Mouse (Mus musculus) left cerebral cortex, adult 18-20 months (tissue): ENCODE measurements around the gene Poln. TPM values are rescaled to one million over a fixed set of nuclear protein-coding genes. Genes with fewer than 3 reads are reported as not detected.
A peak's percentile ranks its signal among the peaks of the same experiment; 100 is the strongest.

Experiments
- DNase-seq, 2 experiments: peaks; one replicate each; pipeline ENCODE4 v3.0.0; 2021 to 2022; ENCODE audit warnings: low spot score in 2 of 2, mixed read lengths in 1 of 2
- total RNA-seq, 2 experiments: library from RNA; stranded (reverse); gene quantifications; 2 replicates each; pipeline ENCODE4 v1.2.3; 2021

Gene Poln
- total RNA-seq, 2 experiments from 2014 or later, result 1.6 TPM

GRCm38 (mm10) chr5:34186961-34187391 lies 17.7 kb upstream of the Poln start:
- peak; percentile 31 to 65 for DNase-seq

DNA sequence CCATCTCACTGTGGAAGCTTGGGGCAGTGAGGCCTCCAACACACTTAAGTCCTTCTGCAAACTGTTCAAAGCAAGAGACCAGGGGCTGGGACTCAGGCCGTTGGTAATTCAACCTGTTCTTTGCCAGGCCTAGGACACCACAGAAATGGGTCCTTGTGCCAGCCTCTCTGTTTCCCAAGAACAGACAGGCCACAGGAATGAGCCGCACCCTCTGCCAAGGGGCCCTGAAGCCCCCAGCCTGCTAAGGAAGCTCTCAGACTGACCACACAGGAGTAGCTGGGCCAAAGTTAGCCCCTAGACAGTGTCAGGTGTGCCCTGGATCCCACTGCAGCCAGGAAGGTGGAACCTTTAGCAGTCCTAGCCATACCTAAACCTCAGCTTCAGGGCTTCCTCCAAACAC lies 17.1 kb upstream of the Poln start:
- DNase-seq, result no peak

DNA sequence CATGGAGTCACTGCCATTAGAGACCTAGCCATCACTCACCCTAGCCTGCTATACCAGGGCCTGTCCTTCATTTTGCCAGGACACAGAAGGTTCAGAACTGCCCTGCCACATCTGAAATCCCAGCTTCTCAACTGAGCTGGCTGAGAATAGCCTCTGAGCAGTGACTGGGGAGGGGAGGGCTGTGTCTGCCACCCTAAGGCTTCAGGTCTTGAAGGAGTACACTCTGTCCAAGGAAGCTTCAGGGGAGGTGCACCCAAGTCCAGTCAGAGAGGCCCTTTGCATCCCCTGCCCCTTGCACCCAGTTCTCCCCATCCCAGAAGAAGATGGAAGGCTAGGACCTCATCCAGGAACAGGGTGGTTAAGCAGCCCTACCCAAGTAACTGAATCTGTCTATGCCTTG lies 16.5 kb upstream of the Poln start:
- no peak for DNase-seq

DNA sequence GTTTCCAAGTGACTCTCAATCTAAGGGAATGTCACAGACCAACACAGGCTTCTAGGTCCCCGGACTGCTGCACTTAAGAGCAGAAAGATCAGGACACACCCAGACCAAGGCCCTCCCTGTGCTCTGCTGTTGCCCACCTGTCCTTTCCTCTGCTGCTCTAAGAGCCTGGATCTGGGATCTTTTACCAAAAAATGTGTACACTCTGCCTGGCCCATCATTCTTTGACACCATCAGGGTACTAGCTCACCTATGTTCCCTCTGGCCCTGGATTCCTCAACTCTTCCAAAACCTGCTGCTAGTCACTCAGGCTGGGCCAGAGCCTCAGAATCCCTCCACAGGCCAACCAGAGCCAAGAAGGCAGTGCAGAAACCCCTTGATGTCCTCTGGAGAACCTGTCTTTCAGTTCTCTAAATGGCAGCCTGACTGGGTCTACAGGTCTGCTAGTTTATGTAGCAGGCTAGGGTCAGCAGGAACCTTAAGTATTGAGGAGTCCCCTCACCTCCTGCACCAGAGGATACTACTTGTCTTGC lies 15.9 kb upstream of the Poln start:
- no peak for DNase-seq

- peak in 1 of 2 experiments; percentile 1 for DNase-seq
Observed at GRCm38 (mm10) chr5:34183976-34184375, 14.7 kb upstream of the Poln start.

- DNase-seq, result peak; percentile 6 to 23
Observed at GRCm38 (mm10) chr5:34183156-34183880, 14.1 kb upstream of the Poln start.

- DNase-seq, result peak; percentile 1
Observed at GRCm38 (mm10) chr5:34182486-34182885, 13.2 kb upstream of the Poln start.

- no peak for DNase-seq
Observed at GRCm38 (mm10) chr5:34177821-34178220, 8.6 kb upstream of the Poln start.

DNA sequence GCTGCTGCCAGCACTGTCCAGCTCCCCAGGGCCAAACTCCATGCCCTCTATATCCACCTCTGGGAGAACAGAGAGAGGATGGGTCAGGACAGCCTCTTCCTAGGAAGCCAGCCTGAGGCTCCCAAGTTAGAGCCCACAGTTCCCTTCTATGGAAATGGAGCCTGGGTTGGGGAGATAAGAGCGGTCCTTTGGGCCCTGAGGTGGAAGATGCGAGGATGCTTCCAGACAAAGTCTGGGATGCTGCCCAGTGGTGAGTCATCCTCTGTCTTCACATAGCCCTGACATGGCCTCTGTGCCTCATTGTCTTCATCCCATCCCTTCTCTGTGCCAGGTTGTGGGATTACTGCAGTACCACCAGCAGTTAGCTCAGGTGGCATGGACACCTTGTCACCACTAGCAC lies 7.8 kb upstream of the Poln start:
- peak in 1 of 2 experiments; percentile 1 for DNase-seq

GRCm38 (mm10) chr5:34176691-34177090 lies 7.4 kb upstream of the Poln start:
- peak in 1 of 2 experiments; percentile 1 for DNase-seq

GRCm38 (mm10) chr5:34175403-34175694 lies 6.1 kb upstream of the Poln start:
- DNase-seq, result peak in 1 of 2 experiments; percentile 1

- DNase-seq, result peak in 1 of 2 experiments; percentile 1
Observed at GRCm38 (mm10) chr5:34174550-34175402, 5.5 kb upstream of the Poln start.

- peak in 1 of 2 experiments; percentile 2 for DNase-seq
Observed at GRCm38 (mm10) chr5:34174021-34174420, 4.8 kb upstream of the Poln start.

- DNase-seq, result no peak
Observed at GRCm38 (mm10) chr5:34170726-34171125, 1.5 kb upstream of the Poln start.

DNA sequence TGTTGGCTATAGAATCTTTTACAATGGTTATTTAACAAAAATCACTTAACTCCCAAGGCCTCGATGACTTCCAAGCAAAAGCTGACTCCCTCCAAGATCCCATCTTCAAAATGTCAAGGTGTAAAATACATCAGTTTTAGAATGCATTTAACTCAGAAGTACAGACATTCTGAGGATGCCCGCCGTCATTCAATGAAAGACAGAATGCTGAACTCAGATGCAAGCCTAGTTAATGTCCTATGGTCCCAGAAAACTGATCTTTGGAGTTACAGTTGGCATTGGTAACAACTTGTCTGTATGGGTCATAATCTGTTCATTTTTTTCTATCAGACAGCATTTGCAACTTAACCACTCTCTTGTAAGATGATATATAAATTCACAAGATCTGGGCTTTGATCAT lies 706 bp upstream of the Poln start:
- no peak for DNase-seq

DNA sequence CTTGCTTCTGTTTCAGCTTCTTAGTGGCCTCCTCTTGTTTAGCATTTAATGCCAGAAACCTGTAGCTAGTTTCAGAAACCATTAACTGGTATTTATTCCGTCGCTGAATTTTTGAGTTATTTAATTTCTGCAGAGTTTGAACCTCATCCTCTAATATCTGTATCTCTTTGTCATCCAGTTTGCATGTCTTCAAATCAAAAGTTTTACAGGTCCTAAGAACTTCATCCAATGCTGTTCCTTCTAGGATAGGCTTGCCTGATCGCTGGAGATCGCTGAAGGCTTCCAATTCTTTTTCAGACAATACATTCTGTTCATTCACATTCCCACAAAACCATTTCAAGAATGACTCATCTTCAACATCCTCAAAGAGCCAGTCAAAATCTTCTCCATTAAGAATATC lies 1.4 kb downstream of the Poln start:
- no peak for DNase-seq

GRCm38 (mm10) chr5:34165793-34166192 lies 3.5 kb downstream of the Poln start:
- no peak for DNase-seq

GRCm38 (mm10) chr5:34148476-34148875 lies 20.8 kb downstream of the Poln start:
- no peak for DNase-seq

- no peak for DNase-seq
Observed at GRCm38 (mm10) chr5:34147554-34147953, 21.7 kb downstream of the Poln start.

GRCm38 (mm10) chr5:34139751-34140150 lies 29.5 kb downstream of the Poln start:
- DNase-seq, result peak; percentile 7 to 11

DNA sequence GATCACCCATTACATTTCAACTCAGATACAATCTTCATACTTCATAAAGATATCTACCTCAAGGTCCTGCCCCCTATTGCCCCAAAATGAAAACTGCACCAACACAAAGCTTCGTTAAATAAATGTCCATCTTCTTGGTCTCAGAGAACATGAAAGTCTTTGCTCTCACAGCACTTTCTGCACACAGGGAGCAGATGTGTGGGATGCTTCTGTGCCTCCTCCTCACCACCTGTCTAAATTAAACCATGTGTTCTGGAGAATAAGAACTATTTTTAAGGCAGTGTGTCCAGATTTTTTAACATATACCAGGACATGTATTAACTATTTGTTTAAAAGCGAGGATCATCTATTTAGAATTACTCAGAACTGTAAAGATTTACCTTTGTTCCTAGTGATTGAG lies 36.5 kb downstream of the Poln start:
- peak; percentile 2 to 6 for DNase-seq

- no peak for DNase-seq
Observed at GRCm38 (mm10) chr5:34124131-34124530, 45.1 kb downstream of the Poln start.
